Mouse (Mus musculus) thymus, postnatal 25 days (tissue): ENCODE measurements around the gene B4galt5.

Experiments
- DNase-seq: peaks from one replicate; pipeline ENCODE4 v3.0.0; 2022

Gene B4galt5

DNA sequence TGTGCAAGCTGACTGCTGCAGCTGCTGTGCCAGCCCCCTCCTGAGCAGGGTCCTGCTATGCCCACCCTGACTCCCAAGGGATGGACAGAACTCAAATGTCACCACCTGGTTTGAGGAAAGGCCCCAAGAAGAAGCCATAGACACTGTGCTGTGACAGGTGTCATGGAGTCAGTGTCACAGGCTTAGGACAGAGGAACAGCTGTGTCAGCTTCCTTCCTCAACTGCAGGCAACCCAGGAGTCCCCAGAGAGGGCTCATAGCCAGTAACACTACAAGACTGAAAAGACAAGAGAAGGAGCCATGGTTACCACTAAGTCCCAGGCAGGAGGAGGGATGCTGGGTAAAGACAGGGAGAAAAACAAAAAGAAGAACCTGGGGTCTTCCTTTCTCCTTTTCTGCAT is 7.9 kb upstream of the B4galt5 start:
- no peak for DNase-seq

DNA sequence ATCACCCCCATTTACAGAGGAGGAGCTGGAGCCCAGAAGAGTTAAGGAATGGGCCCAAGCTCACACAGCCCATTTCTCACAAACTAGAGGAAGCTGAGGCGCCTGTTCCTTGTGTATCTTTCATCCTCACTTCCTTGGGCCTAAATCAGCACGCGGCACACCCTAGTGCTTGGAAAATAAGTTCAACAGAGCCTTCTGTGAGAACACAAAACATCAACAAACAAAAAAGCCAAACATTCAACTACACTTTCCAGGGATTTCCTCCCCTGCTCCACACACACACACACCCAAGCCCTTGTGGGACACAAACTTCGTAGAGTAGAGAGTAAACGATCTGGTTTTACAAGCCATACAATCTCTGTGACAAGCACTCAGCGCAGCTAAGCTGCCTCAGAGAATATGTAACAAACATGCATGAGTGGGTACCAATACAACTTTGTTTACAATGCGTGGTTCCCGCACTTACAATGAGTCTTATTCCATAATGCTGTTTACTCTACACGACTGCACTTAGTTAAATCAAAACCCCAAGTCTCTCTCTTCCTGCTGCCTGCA is 5.7 kb upstream of the B4galt5 start:
- DNase-seq = no peak

DNA sequence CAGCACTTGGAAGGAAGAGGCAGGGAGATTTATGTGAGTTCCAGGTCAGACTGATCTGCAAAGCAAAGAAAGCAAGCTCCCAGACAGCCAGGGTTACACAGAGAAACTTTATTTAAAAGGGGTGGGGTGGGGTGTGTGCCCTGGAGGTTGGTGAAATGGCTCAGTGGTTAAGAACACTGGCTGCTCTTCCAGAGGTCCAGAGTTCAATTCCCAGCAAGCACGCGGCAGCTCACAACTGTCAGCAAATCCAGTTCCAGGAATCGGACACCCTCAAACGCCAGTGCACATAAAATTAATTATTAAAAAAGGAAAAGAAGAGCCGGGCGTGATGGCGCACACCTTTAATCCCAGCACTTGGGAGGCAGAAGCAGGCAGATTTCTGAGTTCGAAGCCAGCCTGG is 5.1 kb upstream of the B4galt5 start:
- DNase-seq = no peak

DNA sequence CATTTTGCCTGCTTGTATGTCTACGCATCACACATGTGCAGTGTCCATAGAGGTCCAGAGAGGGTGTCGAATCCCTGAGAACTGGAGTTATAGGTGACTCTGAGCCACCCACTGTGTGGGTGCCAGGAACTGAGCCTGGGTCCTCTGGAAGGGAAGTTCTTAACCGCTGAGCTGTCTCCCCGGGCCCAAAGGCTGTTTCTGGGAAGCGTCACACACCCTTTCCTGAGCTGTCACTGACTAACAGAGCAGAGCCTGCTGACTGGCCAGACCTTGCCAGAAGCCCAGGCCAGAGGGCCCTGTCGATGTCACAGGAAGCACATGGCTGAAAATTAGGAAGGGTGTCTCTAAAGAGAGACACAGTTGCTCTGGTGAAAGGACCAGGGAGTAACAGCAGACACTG is 3.5 kb upstream of the B4galt5 start:
- DNase-seq = no peak

DNA sequence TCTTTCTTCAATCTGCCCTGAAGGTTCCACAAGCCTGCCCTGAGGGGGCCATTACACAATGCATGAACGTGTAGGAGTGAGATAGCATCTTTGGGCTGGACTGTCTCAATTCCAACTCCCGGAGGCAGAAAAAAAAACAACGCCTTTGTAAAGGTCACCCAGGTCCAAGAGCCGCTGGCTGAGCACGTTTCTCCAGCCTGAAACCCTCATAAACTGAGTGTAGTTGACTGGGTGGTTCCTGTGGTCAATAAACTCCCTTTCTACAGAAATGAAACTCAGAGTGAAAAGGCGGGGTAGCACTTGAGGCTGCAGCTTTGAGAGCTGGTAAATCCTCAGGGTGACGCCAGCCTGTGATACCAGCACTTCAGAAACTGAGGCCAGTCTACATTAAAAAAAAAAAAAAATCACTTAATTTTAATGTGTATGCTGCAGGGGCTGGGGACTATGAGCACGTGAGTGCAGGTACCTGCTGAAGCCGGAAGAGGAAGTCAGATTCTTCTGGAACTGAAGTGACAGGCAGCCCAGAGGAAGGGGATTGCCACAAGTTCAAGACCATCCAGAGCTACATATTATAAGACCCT is 2.5 kb upstream of the B4galt5 start:
- DNase-seq = no peak

DNA sequence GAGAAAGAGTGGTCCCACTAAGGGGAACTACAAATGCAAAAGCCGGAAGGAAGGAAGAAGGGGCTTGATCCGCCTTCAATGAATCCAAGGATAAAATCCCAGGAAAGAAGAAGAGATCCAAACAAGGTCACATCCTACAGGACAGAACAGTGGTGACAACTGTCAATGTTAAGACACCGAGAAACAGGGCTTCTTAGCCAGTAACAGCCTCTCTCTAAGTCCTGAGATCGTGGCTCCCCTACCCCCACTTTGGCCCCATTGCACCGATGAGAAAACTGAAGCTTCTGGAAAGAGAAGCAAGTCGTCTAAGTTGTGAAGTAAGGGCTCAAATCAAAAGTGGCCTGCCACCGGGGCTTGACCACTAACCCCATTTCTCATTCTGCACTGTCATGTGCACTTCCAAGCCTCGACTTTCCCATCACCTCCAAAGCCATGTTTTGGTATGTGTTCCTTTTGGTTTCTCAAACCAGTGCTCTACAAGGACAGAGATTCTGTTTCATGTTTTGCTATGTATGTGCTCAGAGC is 1.2 kb upstream of the B4galt5 start:
- DNase-seq = no peak

DNA sequence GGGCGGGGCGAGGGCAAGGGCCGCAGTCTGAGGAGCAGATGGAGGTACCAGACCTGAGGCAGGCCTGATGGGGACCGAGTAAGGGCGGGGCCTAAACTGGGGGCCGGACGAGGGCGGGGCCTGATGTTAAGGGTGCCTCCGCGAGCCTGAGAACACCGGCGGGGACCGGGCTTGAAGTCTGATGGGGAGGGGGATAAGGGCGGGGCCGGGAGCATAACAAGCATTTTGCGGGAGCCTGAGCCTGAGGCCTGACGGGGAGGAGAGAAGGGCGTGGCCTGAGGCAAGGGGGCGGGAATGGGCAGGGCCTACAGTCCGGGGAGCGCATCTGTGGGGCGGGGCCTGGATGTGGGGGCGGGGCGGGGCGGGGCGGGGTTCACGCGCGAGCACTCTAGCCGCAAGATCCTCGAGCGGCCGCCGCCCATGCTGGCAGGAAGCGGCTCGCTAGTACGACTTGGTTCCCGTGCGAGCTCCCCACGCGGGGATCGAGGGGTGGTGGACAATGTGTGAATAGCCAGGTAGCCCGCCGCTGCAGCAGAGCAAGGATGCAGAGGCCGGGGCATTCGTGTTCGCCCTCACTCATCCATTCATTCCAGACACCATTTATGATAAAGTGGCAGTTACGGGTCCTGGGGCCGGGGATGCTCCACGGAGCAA is 427 bp upstream of the B4galt5 start:
- peak; percentile 96 for DNase-seq

DNA sequence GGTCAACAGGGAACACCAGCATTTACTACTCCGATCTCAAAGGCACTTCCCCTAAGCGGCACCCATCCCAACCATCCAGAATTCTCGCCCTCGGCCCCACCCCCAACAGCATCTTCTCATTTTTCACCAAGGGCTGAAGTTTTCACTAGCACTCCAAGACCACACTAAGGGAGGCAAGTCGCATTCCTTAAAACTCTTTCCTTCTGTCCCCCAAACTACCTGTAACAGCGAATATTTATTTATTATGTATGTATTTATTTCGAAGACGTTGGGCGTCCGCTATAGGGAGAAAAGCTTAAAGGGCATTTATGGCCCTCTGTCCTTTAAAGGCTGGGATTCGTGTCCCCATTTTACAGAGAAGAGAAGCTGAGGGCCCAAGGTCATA is 1.0 kb downstream of the B4galt5 start:
- no peak for DNase-seq

DNA sequence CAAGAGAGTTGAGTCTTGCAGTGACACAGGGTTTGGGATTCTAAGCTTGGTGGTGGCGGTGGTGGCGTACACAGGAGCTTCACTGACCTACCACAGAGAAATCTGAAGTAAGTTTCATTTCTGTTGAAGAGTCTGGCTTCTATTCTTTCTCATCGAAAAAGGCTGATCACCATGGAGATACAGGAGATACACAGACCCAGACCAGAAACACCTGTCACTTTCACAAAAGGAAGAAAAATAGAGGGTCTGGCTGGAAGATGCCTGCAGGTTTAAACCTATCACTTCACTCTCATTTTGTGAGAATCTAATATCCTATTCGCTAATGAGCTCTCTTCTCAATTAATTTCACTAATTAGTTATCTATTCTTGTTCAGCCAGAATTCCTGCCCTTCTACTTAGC is 1.6 kb downstream of the B4galt5 start:
- DNase-seq = no peak

DNA sequence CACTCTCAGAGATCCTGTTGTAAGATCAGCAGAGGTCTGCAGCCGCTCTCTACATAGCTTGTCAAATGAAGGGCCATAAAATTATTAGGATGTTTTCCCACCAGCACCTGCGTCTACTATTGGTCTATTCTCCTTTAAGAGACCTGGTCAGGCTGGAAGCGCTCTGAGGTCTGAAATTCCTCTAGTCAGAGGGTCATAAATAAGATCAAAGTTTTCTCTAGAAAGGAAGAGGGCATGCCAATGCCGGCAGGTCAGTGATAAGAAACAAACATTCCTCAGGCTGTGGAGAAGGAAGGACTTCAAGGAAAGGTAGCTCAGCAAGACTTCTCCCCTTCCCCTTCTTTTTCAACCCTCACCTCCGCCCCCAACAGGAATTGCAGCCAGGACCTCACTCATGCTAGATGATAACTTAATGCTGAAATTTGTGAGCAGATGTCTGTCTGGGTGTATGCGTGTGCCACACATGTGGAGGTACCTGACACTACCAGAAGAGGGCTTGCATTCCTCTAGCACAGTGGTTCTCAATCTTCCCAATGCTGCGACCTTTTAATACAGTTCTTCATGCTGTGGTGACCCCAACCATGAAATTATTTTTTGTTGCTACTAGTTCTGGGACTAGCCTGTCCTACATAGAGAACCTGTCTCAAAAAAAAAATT is 3.3 kb downstream of the B4galt5 start:
- no peak for DNase-seq

DNA sequence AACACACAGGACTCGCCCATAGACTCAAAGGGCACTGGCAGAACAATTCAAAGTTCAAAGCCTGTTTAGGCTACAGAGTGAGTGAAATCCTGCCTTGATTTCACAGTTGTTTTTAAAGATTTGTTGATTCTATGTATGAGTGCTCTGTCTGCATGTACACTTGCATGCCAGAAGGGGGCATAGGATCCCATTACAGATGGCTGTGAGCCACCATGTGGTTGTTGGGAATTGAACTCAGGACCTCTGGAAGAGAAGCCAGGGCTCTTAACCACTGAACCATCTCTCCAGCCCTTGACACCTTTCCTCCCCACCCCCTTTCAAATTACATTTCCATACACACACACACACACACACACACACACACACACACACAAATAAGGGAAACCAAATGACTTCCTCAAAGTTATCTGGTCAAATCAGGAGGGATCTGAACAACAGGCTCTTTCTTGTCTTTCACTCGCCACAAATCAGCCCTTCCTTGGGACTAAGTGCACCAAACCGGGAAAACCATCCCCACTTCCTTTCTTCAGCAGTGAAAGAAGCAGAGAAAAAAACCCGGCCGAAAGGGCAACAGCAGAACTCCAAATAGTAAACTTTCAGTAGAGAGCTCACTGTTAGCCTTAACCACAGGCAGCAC is 4.0 kb downstream of the B4galt5 start:
- no peak for DNase-seq

DNA sequence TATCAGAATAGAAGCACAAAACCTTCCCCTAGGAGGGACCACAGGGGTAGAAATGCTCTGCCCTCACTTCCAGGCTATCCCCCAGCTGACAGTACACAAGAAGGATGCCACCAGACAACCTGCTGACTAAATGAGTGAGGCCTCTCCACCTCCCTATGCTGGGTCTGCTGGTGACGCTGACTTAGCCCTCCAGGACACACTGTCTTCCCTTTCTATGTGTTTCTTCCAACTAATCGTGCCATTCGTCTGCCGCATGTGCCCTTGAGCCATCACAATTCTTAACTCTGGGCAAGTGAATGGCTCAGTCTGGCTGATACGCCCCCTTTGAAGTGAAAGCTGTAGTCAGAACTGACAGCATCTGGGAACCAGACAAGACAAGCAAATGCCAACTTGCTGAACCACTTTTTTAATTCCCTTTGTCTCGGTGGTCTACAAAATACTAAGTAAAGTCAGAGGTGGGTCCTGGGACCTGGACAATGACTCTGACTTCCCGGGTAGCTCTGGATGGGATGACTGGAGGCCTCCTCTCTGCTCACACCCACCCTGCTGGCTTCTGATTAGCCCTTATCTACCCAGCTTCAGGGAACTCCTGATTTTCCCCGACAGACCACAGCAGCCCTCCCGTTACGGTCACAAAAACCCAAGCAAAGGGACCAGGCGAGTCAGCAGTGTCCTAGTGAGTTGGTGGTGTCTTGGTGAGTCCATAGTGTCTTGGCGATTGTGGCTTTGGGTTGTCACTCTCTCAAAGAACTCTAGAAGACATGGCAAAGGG is 5.4 kb downstream of the B4galt5 start:
- no peak for DNase-seq

DNA sequence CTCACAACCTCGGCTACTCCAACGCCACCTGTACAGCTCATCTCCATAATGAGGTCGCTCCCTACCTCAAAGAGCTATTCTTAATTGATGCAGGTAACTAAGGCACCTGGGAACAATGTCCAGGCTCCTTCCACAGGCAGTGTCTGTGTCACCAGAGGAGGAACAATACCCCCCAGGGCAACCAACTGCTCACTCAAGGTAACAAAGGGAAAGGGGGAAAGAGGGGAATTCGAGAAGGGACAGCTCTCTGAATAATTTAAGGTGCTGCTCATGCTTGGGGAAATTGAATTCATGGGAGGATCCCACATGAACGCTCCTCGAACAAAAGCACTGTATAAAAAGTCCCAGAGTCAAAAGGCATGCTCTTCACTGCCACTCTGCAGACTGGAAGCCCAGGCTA is 6.1 kb downstream of the B4galt5 start:
- no peak for DNase-seq

DNA sequence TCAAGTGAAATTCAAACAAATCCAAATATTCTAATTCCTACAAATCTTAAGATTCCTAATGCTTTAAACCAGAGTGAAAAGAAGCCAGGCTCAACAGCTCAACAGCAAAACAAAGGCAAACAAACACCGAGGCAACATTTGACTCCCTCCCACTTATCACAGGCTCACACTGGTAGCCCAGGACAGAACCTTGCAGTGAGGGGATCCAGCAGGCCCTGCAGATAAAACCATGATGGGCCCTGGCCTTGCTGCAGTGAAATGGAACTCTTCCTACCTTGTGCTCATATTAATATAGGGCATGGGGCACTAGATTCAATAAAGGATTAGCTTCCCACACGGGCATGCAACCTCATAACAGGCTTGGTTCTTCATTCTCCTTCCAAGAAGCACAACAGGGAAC is 11.4 kb downstream of the B4galt5 start:
- DNase-seq = no peak

DNA sequence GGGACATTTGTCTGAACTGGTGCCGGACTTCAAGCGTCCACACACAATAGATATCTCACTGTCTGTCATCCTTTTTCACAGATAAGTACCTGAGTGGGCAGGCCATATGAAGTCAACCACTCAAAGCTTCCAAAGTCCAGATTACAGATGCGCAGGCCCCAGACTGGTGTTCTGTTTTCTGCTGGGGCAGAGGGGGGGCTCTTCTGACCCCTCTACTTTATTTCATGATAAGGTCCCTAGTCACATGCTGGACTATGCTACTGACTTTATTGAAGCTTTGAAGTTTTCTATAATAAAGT is 11.8 kb downstream of the B4galt5 start:
- DNase-seq = no peak

DNA sequence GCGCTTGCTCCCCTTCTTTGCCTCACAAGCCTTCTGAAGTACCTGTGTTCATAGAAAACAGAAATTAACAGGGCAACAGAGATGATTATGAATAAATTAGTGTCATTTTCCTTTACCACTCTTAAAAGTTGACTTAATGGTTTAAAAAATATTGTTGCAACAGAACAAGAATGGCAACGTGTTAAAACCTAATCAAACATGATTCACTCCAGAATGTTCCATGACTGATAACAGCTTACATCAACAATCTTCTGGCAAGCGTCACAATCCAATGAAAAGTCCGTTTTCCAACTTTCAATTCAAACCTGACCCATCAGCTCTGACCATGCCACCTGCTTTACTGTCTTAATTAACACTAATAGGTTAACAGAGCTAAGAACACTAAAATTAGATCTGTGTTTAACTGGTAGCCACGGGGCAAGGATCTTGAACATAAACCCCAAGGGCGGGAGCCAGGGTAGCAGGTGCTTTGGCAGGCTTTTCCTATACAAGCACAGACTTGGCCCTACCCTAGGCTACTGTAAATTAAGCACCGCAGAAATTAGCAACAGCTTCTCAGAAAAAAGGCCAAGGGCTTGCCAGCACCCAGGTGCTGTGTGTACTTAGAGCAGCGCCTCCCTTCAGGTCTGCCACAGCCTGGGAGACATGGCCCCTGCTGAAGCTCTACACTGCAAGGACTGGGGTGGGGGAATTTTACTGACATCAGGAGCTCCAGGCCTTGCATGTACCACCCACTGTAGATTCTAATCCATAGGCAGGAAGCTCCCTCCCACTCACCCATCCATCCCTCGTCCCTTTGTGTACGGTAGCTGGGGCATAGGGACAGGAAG is 12.4 kb downstream of the B4galt5 start:
- no peak for DNase-seq

DNA sequence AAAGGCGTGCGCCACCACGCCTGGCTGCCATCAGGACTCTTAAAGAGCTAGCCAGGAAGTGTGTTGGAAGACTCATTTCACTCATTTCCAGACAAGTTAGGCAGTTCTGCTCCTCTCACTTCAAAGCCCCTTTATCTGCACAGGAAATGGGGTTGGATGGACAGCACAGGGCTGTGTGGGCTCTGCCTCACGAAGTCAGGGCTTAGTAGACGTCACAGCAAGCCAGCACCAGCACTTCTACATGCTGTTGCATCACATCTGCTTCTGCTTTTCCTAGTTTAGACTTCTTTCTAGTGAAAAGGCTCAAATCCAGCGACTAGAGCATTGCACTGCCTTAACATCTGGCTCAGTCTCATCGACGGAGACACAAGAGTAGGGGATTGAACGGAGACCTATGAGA is 13.9 kb downstream of the B4galt5 start:
- no peak for DNase-seq

DNA sequence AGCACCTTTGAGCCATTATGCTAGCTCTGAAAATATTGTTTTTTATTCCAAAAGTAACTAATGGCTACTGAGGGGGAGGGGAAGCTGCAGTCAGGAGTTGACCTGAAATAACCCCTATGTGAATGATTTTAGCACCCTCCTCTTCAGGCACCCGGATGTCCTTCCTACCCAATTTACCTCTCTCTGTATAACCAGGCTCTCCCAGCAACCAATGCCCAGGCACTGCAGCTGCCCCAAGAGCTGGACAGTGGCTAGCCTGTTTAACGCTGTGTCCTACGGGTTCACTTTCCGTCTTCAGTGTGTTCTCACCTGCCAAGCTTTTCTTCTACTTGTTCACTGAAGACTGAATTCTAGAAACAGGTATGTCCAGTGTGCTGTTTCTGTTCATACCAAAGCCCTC is 14.7 kb downstream of the B4galt5 start:
- DNase-seq = no peak

DNA sequence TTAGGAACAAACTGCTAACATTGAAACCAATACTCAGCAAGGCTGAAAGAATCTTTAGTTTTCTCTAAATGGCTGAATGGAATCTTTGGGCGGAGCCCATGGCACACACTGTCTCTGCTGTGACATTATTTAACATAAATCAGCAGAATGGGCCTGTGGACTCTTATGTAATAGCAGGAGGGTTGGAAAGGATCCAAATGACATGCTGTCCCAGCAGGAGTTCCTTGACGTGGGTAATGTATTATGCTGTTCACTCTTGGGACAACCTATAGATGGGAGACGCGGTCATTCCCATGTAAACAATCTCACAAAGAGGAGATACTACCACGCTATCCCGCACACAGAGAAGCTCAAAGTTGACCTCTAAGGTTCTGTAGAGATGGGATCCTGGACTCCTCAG is 15.5 kb downstream of the B4galt5 start:
- DNase-seq = no peak

DNA sequence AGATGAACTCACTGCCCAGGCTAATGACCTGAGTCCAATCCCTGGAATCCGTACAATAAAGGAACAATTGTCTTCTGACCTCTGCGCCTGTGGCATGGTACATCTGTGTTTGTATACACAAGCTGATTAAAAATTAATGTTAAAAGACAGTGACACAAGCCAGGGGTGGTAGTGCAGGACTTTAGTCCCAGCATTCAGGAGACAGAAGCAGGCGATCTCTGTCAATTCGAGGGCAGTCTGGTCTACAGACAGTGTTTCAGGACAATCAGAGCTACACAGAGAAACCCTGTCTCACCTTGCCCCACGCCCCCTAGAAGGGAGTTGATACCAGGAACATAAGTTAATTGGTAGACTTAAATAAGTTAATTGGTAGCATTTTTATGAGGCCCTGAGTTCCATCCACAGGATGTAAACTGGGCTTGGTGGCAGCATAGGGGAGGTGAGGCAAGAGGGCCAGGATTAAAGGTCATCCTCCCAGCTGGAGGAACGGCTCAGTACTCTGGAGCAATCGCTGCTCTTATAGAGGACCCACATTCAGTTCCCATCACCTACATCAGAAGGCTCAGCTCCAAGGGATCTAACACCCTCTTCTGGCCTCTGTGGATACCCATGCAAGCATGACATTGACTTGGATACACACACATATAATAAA is 16.5 kb downstream of the B4galt5 start:
- no peak for DNase-seq

DNA sequence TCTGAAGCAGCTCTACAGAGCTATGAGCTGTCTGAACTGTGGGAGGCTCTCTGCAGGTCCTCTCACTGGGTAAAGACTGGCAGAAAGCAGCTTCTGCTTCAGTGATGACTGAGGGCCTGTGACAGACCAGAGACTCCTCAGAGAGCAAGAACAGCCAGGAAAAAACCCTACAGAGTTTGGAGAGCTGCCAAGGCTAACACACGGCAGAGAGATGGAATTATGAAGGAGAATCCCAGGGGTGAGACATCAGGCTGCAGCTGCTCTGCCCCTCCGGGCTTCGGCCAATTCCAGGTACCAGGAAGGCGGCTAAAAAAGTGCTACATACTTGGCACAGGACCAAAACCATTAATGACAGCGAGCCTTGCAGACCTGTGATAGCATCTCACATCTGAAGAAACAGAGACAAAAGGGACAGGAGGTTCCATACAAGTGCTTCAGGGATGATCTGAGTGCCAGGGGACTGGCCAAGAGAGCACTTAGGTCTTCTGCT is 17.5 kb downstream of the B4galt5 start:
- no peak for DNase-seq

DNA sequence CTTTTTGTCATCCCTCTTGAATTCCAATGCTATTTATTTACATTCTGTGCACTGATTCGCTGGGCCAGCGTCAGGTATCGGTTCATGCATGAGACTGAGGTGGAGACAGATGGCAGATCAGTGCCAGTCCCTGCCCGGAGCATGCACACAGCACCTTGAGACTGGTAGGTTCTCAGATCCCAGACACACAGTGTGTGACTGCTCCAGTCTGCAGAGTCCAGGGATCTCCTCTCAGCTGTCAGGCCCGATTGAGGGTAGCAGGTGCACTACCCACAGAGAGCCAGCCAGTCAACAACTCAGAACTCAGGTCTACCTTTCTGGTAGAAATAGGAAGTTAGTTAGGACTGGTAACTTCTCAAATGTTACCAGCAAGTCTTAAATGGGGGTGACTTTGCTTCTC is 18.4 kb downstream of the B4galt5 start:
- DNase-seq = no peak
